Mouse (Mus musculus): Measurements from ENCODE around the gene Acot2. TPM values are rescaled to one million over a fixed set of nuclear protein-coding genes. Genes with fewer than 3 reads are reported as not detected.
"Not testable (repeated sequence)": the region's sequence is repeated elsewhere in the genome, so short reads cannot be mapped to it uniquely, and the experiment has no call there.

The Acot2 gene
- polyA plus RNA-seq, 1 experiment, result 3.5 TPM

- TF ChIP-seq POLR2A (IDR thresholded peaks at IDR 0.05; ENCODE audit: borderline replicate concordance, control insufficient read depth, low read depth, low read length) (no peak), CTCF (IDR thresholded peaks at IDR 0.05; ENCODE audit: control insufficient read depth, insufficient read depth, low read length) (no peak)
- Histone ChIP-seq H3K4me1 (ENCODE audit: control insufficient read depth, insufficient read depth, low read length) (peaks cover 4% of the 10 kb centered on the region; the same call in 1 of the 2 replicates), H3K4me3 (replicated peaks; ENCODE audit: control insufficient read depth, low read depth, low read length) (no peak overlapping the region), H3K27ac (ENCODE audit: control insufficient read depth, insufficient read depth, low read depth, low read length, poor library complexity) (peak overlapping the region; percentile 63; the same call in 1 of the 2 replicates)
- WGBS, result 55% methylated on average over 9 of the region's 9 CpGs
Observed at GRCm38 (mm10) chr12:84023052-84023745, 35.5 kb downstream of the Acot2 start.

GRCm38 (mm10) chr12:84025888-84026287, 38.2 kb downstream of the Acot2 start:
- Histone ChIP-seq H3K4me3 (replicated peaks; ENCODE audit: control insufficient read depth, low read depth, low read length) (no peak overlapping the region), H3K4me1 (ENCODE audit: control insufficient read depth, insufficient read depth, low read length) (peaks cover 4% of the 10 kb centered on the region; the same call in 1 of the 2 replicates), H3K27ac (ENCODE audit: control insufficient read depth, insufficient read depth, low read depth, low read length, poor library complexity) (no peak overlapping the region)
- WGBS, result 83% methylated on average over 7 of the region's 7 CpGs
- TF ChIP-seq CTCF (IDR thresholded peaks at IDR 0.05; ENCODE audit: control insufficient read depth, insufficient read depth, low read length) (no peak), POLR2A (IDR thresholded peaks at IDR 0.05; ENCODE audit: borderline replicate concordance, control insufficient read depth, low read depth, low read length) (no peak)

DNA sequence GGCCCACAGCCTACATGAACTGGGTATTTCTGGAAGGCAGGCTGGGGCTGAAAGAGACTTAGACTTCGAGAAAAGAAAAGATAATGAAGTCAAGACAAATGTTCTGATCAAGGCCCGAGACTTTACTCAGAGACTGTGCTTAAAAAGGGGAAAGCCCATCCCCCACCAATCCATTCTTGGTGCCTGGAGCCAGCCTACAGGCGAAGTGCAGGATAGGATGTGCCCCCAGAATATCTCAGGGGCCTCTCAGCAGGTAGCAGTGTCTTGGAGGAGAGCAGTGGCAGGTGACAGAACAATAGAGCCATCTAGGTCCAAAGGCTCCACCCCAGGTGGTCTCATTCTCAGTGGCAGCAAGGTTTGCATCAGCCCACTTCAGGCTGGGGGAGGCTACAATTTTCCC, 40.7 kb downstream of the Acot2 start:
- H3K27ac ChIP-seq (ENCODE audit: control insufficient read depth, insufficient read depth, low read depth, low read length, poor library complexity); H3K4me3 ChIP-seq (replicated peaks; ENCODE audit: control insufficient read depth, low read depth, low read length); H3K4me1 ChIP-seq (ENCODE audit: control insufficient read depth, insufficient read depth, low read length): not testable (repeated sequence)
- WGBS, result 69% methylated on average over 3 of the region's 3 CpGs

DNA sequence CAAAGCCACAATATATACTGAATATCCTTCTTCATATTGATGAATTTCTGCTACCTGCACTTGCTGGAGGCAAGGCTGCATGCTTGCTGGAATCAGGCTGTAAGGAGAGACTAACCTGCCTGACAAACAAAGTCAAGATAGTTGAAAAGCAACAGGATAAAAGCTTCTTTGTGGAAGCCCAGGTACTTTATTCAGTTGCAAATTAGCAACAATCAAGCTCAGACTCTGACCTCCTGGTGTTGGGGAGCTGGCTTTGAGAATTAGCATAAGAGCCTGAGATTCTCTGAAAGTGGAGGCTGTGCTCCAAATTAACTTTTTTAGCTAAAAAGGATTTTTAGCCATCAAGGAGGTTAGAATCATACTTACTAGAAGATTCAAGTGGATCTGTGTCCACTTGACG, 41.4 kb downstream of the Acot2 start:
- 90% methylated on average over 1 of the region's 1 CpGs for WGBS

DNA sequence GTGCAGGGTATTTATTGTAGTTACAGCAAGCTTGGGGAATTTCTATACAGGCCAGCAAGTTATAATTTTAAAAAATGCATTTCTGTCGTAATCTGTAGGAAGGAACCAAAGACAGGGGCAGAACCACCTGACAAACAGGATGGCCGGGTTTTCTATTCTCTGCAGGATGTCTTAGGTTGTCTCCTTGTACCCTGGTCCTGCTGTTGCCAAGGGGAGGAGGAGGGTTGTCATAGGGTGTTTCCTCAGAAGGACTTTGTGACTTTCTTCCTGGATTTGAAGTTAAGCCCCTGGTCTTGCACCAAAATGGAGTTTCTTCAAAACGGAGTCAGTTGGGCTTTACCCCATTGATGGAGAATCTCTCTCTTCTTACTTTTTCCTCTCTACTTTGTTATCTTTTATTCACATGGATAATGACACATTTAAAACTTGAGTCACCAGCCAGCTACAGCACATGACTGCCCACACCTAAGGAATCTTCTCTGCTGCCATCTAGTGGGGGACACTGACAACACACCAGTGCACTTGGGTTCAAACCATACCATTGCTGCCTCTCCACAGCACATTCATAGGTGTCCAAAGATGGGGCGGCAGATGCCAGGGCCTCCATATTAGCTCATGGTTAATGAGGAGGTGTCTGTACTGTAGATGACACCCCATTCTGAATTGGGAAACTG, 43.1 kb downstream of the Acot2 start:
- H3K27ac ChIP-seq (ENCODE audit: control insufficient read depth, insufficient read depth, low read depth, low read length, poor library complexity), result no peak overlapping the region
- TF ChIP-seq POLR2A (IDR thresholded peaks at IDR 0.05; ENCODE audit: borderline replicate concordance, control insufficient read depth, low read depth, low read length), result no peak
- peak; percentile 94 for TF ChIP-seq CTCF (IDR thresholded peaks at IDR 0.05; ENCODE audit: control insufficient read depth, insufficient read depth, low read length)
- H3K4me3 ChIP-seq (replicated peaks; ENCODE audit: control insufficient read depth, low read depth, low read length), result no peak overlapping the region
- WGBS, result 34% methylated on average over 4 of the region's 4 CpGs
- no peaks in the 10 kb centered on the region for H3K4me1 ChIP-seq (ENCODE audit: control insufficient read depth, insufficient read depth, low read length)

More for the DNA sequence above, 41.4 kb downstream of the Acot2 start:
- H3K27ac ChIP-seq (ENCODE audit: control insufficient read depth, insufficient read depth, low read depth, low read length, poor library complexity); H3K4me1 ChIP-seq (ENCODE audit: control insufficient read depth, insufficient read depth, low read length); H3K4me3 ChIP-seq (replicated peaks; ENCODE audit: control insufficient read depth, low read depth, low read length): not testable (repeated sequence)

DNA sequence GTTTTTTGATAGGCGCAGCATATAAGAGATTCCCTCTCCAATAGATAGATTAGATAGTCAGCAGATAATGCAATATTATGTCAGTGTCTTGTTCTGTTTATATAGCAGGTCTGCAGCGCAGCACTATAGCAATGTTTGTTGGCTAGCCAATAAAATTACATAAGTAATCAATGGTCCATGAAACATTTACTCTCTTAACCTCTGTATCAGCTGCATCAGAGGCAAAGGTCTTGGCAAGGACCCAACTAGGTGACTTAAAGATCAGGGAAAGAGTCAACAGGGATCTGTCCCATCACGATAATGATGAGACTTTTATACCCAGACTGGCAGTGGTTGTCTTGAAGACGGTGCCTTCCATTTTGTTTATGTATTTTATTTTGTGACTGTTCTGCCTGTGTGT, 45.2 kb downstream of the Acot2 start:
- TF ChIP-seq POLR2A (IDR thresholded peaks at IDR 0.05; ENCODE audit: borderline replicate concordance, control insufficient read depth, low read depth, low read length), result no peak
- TF ChIP-seq CTCF (IDR thresholded peaks at IDR 0.05; ENCODE audit: control insufficient read depth, insufficient read depth, low read length), result no peak
- 86% methylated on average over 4 of the region's 4 CpGs for WGBS
- no peak overlapping the region for H3K27ac ChIP-seq (ENCODE audit: control insufficient read depth, insufficient read depth, low read depth, low read length, poor library complexity)
- no peak overlapping the region for H3K4me3 ChIP-seq (replicated peaks; ENCODE audit: control insufficient read depth, low read depth, low read length)
- H3K4me1 ChIP-seq (ENCODE audit: control insufficient read depth, insufficient read depth, low read length), result no peaks in the 10 kb centered on the region

DNA sequence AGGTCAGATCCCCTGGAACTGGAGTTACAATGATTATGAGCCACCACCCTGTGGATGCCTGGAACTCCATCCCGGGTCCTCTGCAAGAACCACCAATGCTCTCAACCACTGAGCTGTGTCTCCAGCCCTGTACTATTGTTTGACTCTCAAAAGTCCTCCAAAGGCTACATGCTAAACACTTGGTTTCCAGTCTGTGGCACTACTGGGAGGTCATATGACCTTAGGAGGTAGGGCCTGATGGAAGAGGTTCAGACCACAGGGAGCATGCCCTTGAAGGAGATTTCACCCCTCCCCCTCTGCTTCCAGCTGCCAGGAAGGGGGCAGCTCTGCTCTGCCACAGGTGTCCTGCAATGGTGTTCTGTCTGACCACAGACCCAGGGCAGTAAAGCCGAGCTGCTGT, 45.6 kb downstream of the Acot2 start:
- 41% methylated on average over 2 of the region's 2 CpGs for WGBS
- H3K4me1 ChIP-seq (ENCODE audit: control insufficient read depth, insufficient read depth, low read length); H3K4me3 ChIP-seq (replicated peaks; ENCODE audit: control insufficient read depth, low read depth, low read length); H3K27ac ChIP-seq (ENCODE audit: control insufficient read depth, insufficient read depth, low read depth, low read length, poor library complexity): not testable (repeated sequence)

DNA sequence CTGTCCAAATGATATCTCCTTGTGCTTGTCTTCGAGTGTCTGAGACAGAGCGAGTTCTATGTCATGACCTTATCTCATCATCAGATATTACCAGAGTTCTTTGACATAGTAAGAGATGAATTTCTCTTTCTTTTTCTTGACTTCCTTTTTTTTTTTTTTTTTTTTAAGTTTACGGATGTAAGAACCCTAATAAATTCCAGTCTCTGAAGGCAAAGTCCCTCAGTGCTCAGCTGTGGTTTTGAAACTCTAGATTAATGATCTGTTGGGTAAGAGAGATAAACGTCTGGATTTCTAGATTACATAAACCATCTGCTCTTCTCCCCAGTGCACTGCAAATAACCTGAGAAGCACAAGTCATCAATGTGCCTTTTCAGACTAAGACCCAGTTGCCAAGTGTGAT, 46.4 kb downstream of the Acot2 start:
- H3K4me1 ChIP-seq (ENCODE audit: control insufficient read depth, insufficient read depth, low read length), result no peaks in the 10 kb centered on the region
- H3K4me3 ChIP-seq (replicated peaks; ENCODE audit: control insufficient read depth, low read depth, low read length), result no peak overlapping the region
- no peak for TF ChIP-seq POLR2A (IDR thresholded peaks at IDR 0.05; ENCODE audit: borderline replicate concordance, control insufficient read depth, low read depth, low read length)
- TF ChIP-seq CTCF (IDR thresholded peaks at IDR 0.05; ENCODE audit: control insufficient read depth, insufficient read depth, low read length), result no peak
- 7% methylated on average over 4 of the region's 4 CpGs for WGBS
- no peak overlapping the region for H3K27ac ChIP-seq (ENCODE audit: control insufficient read depth, insufficient read depth, low read depth, low read length, poor library complexity)

DNA sequence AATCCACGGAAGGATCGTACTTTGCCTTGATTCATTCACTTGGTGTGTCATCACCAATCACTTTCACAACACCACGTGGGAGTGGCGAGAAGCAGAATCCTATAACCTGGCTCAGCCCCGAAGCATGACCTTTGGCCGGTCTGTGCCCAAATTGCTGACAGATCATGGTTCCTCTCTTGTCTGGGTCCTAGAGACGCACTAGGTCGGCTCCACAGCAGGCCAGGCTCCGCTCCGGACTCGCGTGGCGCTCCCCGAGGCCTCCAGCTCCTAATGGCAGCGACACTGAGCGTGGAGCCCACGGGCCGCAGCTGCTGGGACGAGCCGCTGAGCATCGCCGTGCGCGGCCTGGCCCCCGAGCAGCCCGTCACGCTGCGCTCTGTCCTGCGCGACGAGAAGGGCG, 50.6 kb downstream of the Acot2 start, which contains the start of gene Acot4:
TSS of gene Acot4 (plus strand) at position 139 of the 400 bp plus-strand sequence.
- H3K27ac ChIP-seq (ENCODE audit: control insufficient read depth, insufficient read depth, low read depth, low read length, poor library complexity); H3K4me1 ChIP-seq (ENCODE audit: control insufficient read depth, insufficient read depth, low read length): not testable (repeated sequence)
- WGBS, result 20% methylated on average over 32 of the region's 32 CpGs
- H3K4me3 ChIP-seq (replicated peaks; ENCODE audit: control insufficient read depth, low read depth, low read length), result peak within 1 kb of the TSS; percentile 15

DNA sequence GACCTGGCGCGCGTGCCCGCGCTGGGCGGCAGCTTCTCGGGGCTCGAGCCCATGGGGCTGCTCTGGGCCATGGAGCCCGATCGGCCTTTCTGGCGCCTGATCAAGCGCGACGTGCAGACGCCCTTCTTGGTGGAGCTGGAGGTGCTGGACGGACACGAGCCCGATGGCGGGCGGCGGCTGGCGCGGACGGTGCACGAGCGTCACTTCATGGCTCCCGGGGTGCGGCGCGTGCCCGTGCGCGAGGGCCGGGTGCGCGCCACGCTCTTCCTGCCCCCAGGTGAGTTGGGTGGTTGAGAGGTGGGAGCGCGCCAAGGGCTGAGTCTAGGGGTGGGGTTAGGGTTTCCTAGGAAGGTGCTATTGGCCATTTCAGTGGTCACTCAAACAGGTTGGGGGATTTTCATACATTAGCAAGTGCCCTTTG, 51.0 kb downstream of the Acot2 start, which contains the start of gene Gm49366:
TSS of gene Gm49366 (plus strand) at position 245 of the 421 bp plus-strand sequence.
- 27% methylated on average over 39 of the region's 39 CpGs for WGBS
- H3K4me3 ChIP-seq (replicated peaks; ENCODE audit: control insufficient read depth, low read depth, low read length), result peak within 1 kb of the TSS; percentile 15
- H3K4me1 ChIP-seq (ENCODE audit: control insufficient read depth, insufficient read depth, low read length); H3K27ac ChIP-seq (ENCODE audit: control insufficient read depth, insufficient read depth, low read depth, low read length, poor library complexity): not testable (repeated sequence)

Data from bone marrow, adult 2 months (tissue).